Mouse (Mus musculus) liver, adult 2 months (tissue): ENCODE measurements around the gene Kbtbd13.

Experiments
- CTCF ChIP-seq: fragments of 200-500 bp; IDR thresholded peaks from 2 replicates; pipeline ENCODE4 v1.5.1; 2011; ENCODE audit warnings: low read depth, low read length, control low read depth
- POLR2A ChIP-seq: fragments of 200-500 bp; IDR thresholded peaks from 2 replicates; pipeline ENCODE4 v1.6.1; 2011; ENCODE audit warnings: low read length, control low read depth; ENCODE audit not compliant: insufficient read depth; ENCODE audit errors: extremely low read depth

- TF ChIP-seq CTCF (no peak), POLR2A (no peak)
Observed at GRCm38 (mm10) chr9:65407861-65408260, 16.4 kb upstream of the Kbtbd13 start.
